Mouse (Mus musculus) heart, adult 10 weeks (tissue): ENCODE measurements around the gene Cd36. TPM values are rescaled to one million over a fixed set of nuclear protein-coding genes. Genes with fewer than 3 reads are reported as not detected.

Experiments
- polyA plus RNA-seq: library from polyadenylated mRNA; stranded (reverse); fragments of 350-450 nt; fragmentation: Illumina TruSeq; extraction: RNeasy Lipid Tissue Mini Kit (QIAGEN cat#74804); gene quantifications from one replicate; pipeline ENCODE4 v1.2.3, GENCODE M21; 2014; ENCODE audit warnings: low read depth, low replicate concordance

The Cd36 gene
- 1,645 TPM for polyA plus RNA-seq

DNA sequence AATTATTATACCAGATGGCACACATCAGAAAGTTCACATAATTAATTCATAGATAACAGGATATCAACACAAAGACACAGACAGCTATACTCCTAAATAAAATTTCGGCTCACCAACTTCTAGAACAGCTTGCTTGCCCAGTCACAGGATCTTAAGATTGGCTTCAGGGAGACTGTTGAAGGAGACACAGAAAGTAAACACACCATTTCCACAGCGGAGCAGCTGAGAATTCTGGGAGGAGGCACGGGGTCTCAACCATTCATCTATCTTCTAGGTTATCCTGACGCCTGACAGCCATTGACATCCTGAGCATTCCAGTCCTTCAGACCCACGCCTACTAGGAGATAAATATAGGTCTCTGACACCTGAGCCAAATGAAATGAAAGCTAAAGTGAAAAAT is at the start of gene Cd36:
Cd36 (minus strand) TSS at position 204 of the 400 bp plus-strand sequence.

Other genes with a start within 250 kb of the Cd36 start
- 1.1 TPM for gene Gnat3, start 73.7 kb upstream of the Cd36 start, polyA plus RNA-seq